Mouse (Mus musculus) gastrocnemius, postnatal 4 days (tissue): Measurements from ENCODE around the gene Thsd4. TPM values are rescaled to one million over a fixed set of nuclear protein-coding genes. Genes with fewer than 3 reads are reported as not detected.
"Not testable (repeated sequence)": the region's sequence is repeated elsewhere in the genome, so short reads cannot be mapped to it uniquely, and the experiment has no call there.

Experiments
- DNase-seq, 2 experiments: peaks; one replicate each; pipeline ENCODE4 v3.0.0; 2021 to 2022; ENCODE audit warnings: low spot score in 2 of 2, mixed read lengths in 2 of 2
- total RNA-seq, 2 experiments: library from RNA; stranded (reverse); gene quantifications; 2 replicates each; pipeline ENCODE4 v1.2.3; 2021

The Thsd4 gene
- total RNA-seq, 2 experiments from 2014 or later: 23.5 to 27.4 TPM

- no peak for DNase-seq
These were observed 512.9 kb downstream of the Thsd4 start for GRCm38 (mm10) chr9:60008936-60009335.

- DNase-seq: no peak
These were observed 519.5 kb downstream of the Thsd4 start for GRCm38 (mm10) chr9:60002323-60002722.

DNA sequence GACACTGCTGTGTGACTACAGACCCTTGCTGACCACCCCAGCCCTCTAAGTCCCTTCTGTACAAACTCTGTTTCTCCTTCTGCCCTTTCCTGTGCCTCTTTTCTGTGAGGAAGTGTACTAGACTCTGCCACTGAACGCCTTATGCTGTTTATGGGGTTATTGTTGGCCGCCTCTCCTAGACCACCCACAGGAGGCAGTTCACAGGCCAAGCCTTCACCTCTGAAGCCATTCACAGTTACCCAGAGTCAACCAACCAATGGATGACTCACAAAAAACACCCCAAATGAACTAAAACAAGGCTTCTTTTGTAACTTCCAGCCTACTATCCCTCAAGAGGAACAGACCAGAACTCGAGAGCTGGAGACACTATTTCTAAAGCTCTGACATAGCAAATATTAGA lies 520.4 kb downstream of the Thsd4 start:
- no peak for DNase-seq

DNA sequence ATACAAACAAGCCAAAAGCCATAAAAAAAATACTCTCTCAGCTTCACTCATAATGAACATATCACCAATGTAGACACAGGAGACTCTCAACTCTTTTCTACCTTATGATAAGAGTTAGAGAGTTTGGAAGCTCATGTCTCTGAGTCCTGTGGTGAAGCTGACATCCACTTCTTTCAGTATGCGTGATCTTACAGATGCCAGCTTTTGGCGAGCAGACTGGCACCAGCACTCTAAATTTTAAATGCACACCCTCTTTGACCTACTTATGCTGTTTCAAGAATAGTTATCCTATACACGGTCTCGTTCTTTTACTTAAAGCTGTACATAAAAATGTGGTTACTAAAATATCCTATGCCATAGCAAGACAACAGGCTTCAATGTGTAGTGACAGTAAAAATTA lies 524.1 kb downstream of the Thsd4 start:
- DNase-seq: no peak

DNA sequence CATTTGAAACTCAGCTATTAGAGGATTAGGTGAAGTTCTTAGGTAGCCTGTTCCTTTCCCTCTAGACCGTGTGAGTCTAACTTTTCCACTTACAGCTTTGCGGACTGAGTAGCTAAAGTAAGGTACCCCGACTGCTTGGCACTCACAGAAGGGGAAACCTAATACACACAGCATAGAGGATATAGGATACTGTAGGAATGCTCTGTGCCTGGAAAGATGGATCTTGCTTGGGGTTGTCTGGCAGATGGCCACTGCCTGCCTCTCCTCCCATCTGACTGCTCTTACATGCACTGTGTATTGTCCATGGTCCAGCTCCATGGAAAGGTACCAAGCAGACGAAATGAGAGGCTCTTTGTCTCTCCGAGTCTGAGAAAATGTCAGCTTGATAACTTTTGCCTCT lies 530.4 kb downstream of the Thsd4 start:
- no peak for DNase-seq

GRCm38 (mm10) chr9:59989864-59990263 lies 532.0 kb downstream of the Thsd4 start:
- DNase-seq: peak in 1 of 2 experiments; percentile 61

GRCm38 (mm10) chr9:59985900-59986572 lies 535.8 kb downstream of the Thsd4 start:
- DNase-seq: no peak

- DNase-seq: no peak
These were observed 540.7 kb downstream of the Thsd4 start for GRCm38 (mm10) chr9:59981116-59981515.

DNA sequence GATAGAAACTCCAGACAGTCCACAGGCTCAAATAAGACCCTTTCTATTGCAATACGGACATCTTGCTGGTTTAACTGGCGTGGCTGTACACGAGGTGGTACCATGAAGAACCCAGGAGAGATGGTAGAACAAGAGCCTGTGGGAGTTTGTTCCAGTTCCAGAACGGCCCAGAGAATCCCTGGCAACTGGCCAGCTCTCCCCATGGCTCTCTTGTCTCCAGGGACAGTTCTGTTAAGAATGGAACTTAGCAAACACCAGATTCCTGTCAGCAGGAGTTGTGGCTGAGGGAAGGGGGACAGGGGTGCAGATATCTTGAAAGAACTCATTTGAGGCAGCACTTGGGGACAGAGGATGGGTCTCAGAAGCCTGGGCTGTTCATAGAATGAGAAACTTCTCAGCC lies 550.6 kb downstream of the Thsd4 start:
- no peak for DNase-seq

GRCm38 (mm10) chr9:59969383-59969782 lies 552.5 kb downstream of the Thsd4 start:
- DNase-seq: peak; percentile 36 to 56

- no peak for DNase-seq
These were observed 556.8 kb downstream of the Thsd4 start for GRCm38 (mm10) chr9:59965046-59965445.

GRCm38 (mm10) chr9:59964367-59964766 lies 557.5 kb downstream of the Thsd4 start:
- DNase-seq: no peak

DNA sequence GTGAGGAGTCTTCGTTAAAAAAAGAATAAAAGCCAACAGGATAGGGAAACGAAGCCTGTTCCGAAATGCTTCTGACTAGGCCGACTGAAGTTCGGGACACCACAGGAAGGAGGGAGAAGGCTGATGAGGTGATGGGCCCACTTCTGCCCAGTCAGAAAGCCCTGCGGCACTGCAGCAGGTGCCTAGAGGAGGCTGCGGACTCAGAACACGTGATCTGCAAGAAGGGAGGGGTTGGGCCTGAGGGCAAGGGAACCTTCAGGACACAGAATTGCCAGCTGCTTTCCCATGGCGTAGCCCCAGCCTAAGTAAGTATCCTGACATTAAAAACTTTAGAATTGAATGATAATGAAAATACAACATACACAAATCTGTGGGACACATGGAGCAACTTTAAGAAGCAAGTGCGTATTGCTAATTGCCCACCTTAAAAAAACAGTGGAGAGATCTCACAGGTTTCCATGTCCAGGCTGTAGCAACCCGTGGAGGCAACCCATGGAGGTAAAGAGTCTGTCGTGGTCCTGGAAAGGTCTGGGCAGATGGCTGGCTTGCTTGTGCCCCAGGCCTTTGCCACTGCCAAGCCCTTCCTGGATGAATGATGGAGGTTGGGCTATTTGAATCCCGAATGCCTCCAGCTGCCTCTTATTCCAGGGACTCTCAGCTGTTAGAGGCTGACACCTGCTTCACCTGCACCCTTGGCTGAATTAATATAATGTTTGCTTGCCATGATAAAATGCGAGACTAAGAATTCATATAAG lies 560.5 kb downstream of the Thsd4 start:
- no peak for DNase-seq

DNA sequence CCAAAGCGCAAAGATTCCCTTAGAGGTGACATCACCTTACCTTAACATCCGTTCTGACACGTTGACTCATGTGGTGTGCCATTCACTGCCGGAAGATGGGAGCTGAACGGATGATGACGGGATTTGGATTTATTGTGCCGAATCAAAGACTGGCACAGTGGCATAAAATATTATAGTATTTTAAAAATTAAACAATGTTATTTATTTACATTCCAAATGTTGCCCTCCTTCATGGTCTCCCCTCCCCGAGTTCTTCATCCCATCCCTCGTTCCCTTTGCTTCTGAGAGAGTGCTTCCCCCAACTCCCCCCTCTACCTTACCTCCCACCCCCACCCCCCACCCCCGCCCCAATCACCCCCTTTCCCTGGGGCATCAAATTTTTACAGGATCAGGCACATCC lies 561.3 kb downstream of the Thsd4 start, which contains the start of gene Nr2e3:
Gene Nr2e3 (minus strand): TSS at position 101 of the 400 bp plus-strand sequence.
- no peak for DNase-seq

- DNase-seq: peak; percentile 71 to 84
These were observed 562.6 kb downstream of the Thsd4 start for GRCm38 (mm10) chr9:59959276-59959675.

DNA sequence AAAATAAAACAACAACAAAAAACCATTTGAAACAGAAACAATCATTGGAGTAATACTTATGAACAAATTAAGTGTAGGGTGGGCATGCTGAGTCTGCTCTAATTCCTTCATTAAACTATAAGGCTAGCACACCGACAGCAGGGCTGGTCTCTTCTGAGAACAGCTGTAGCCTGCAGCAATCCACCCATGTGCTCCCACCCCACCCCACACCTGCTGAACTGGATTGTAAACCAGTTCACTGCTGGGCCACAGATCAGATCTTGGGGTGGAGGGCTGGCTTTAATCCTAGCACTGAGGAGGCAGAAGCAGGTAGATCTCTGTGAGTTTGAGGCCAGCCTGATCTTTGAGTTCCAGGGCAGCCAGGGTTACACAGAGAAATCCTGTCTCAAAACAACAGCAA lies 563.7 kb downstream of the Thsd4 start:
- not testable (repeated sequence) for DNase-seq

DNA sequence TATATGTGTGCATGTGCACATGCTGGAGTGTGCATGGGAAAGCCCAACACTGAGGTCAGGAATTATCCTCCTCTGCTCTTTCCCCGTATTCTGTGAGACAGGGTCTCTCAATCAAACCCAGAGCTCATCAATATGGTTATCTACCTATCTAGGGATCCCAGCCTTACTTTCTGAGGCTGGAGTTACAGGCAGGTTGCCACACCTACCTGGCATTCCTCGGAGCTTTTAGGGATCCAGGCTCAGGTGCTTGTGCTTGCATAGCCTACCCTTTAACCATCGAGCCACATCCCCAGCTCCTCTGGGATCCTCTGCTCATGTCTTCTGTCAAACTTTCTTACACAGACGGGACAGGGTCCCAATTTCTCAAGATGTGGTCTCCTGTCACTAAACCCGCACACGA lies 565.4 kb downstream of the Thsd4 start:
- DNase-seq: no peak

DNA sequence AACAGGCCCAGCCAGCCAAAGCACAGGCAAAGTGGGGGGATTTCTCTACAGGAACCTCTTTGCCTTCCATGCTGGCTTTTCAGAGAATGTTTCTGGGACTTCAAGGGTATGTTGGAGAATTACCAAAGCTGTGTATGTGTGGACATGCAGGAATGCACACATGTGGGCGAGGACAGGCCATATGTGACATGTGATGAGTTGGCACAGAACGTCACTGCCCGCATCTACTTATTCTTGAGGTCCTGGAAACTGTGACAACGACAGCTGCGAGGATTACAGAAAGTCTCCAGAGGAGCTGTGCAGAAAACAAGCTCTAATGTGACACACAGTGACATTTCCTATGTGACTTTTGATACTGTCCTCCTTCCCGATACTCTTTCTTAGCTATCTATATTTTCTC lies 566.2 kb downstream of the Thsd4 start:
- DNase-seq: no peak

DNA sequence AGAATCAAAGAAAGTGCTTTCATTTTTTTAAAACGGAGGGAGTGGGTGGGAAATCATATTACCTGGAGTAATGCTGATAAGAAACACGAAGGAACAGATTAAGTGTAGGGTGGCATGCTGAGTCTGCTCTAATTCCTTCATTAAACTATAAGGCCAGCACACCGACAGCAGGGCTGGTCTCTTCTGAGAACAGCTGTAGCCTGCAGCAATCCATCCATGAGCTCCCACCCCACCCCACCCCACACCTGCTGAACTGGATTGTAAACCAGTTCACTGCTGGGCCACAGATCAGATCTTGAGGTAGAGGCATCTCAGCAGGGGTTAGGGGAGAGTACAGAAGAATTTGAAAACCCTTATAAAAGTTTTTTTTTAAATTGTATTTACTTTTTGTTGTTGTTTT lies 566.6 kb downstream of the Thsd4 start:
- DNase-seq: no peak

DNA sequence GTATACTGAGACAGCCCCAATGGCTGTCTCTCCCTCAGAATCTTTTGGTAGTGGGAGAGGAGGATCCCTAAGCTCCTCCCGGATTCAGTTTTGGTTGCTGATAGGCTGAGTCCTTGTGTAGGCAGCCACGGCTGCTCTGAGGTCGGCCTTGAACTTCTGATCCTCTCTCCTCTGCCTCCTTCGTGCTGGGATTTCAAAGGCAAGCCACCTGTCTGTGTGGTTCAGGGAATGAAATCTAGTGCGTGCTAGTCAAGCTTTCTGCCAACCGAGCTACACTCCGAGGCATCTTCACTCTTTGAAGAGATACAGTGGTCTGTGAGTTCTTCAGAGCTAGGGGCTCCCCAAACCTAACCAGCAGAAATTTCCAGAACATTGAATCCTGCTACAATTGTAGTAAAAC lies 568.3 kb downstream of the Thsd4 start:
- DNase-seq: no peak

DNA sequence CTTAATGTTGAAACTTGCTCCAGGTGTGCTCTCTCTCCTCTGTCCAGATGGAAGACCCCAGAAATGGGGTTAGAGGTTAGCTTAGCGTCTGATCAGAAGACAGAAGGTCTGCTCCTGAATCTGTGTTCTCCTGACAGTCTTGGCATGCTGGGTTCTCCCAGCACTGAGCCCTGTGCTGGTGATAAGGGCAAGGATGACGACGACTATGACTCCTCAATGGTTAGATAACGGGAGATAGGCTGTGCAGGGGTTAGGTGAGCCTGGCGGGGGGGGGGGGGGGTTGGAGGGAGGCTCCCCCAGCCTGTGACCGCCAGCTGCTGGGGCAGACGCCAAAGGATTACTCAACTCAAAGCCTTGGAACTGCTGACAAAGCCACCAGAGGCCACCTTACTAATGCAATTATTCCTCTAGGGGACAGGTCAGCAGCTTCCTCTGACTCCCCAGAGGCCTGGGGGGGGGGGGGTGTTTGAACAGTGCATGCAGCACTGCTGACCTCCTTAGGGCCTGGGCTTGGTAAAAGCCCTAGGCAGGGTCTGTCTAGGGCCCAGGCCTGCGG lies 569.3 kb downstream of the Thsd4 start:
- DNase-seq: no peak

GRCm38 (mm10) chr9:59951943-59952342 lies 569.9 kb downstream of the Thsd4 start:
- DNase-seq: no peak
